Mouse (Mus musculus) liver, adult 2 months (tissue): ENCODE results near the gene Gm44502.

Source experiments
- CTCF ChIP-seq: fragments of 200-500 bp; IDR thresholded peaks from 2 replicates; pipeline ENCODE4 v1.5.1; 2011; ENCODE audit warnings: low read depth, low read length, control low read depth
- POLR2A ChIP-seq: fragments of 200-500 bp; IDR thresholded peaks from 2 replicates; pipeline ENCODE4 v1.6.1; 2011; ENCODE audit warnings: low read length, control low read depth; ENCODE audit not compliant: insufficient read depth; ENCODE audit errors: extremely low read depth

DNA sequence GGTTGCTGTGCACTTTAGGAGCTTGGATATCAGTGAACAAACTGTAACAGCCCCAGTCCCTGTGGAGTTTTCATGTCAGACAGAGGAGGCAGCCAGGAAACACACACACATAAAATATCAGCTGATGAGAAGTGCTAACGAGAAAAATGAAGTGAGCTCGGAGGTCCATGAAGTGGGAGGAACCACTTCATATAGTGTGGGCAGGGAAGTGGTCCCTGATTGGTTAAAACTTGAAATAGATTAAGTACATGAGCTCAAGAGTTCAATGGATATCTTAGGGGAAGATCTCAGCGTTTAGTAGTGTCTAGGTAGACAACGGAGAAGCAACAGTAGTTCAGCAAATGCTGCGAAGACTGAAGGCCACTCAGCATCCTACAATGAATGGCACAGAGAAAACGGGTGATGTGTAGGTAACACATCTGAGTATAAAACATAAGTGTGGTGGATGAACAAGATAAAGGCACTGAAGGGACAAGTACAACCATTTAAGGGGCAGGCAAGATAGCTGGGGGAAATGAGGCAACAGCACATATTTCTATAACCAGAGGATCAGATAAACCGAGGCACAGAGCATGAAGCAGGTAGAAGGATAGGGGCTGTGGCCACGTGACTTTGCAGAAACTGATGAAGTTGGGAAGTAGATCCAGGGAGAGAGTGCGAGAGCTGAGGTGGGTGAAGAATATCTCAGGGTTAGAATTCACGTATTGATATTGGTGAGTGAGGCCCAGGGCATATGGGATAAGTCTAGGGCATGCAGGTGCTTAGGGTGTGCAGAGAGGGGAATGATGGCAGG, 24.5 kb downstream of the Gm44502 start:
- no peak for TF ChIP-seq CTCF
- TF ChIP-seq POLR2A = no peak
